ENCODE assay signal across 8 mouse cellular contexts in genomic region chr6:99804905-99805245, GRCm38 (mm10).
A peak's percentile ranks its signal among the peaks of the same experiment; 100 is the strongest.
DNase-seq lines count a peak whose midpoint lies in the region.

No protein-coding gene starts in this region.

- H3K4me3 ChIP-seq in heart, embryonic 10.5 days: peak overlapping the region; percentile 46
- H3K4me3 ChIP-seq in limb, embryonic 10.5 days: peak overlapping the region; percentile 34

- WGBS in heart, embryonic 10.5 days: 20% methylated on average over 10 of the region's 10 CpGs
- WGBS in limb, embryonic 10.5 days: 14% methylated on average over 10 of the region's 10 CpGs

- peak overlapping the region; percentile 22; the same call in 1 of the 2 replicates for H3K27ac ChIP-seq in heart, embryonic 10.5 days
- H3K27ac ChIP-seq in limb, embryonic 10.5 days: peak overlapping the region; percentile 46; the same call in 1 of the 2 replicates

- H3K27me3 ChIP-seq in heart, embryonic 10.5 days (ENCODE audit: insufficient read depth, poor library complexity, severe bottlenecking): peaks cover 45% of the 10 kb centered on the region
- peaks cover 39% of the 10 kb centered on the region for H3K27me3 ChIP-seq in limb, embryonic 10.5 days (ENCODE audit: low read depth, poor library complexity, severe bottlenecking)

- H3K9me3 ChIP-seq in heart, embryonic 10.5 days: no peaks in the 10 kb centered on the region
- no peaks in the 10 kb centered on the region for H3K9me3 ChIP-seq in limb, embryonic 10.5 days (replicated peaks)

- peaks cover 29% of the 10 kb centered on the region for H3K4me1 ChIP-seq in heart, embryonic 10.5 days
- peaks cover 28% of the 10 kb centered on the region for H3K4me1 ChIP-seq in limb, embryonic 10.5 days

- no peaks in the 10 kb centered on the region for H3K36me3 ChIP-seq in heart, embryonic 10.5 days
- no peaks in the 10 kb centered on the region for H3K36me3 ChIP-seq in limb, embryonic 10.5 days

- DNase-seq in heart, embryonic 10.5 days (ENCODE audit: low spot score): no peak
- no peak for DNase-seq in heart, postnatal 4 days
- DNase-seq in ovary, postnatal 36 days (ENCODE audit: low spot score): peak; percentile 10
- no peak for DNase-seq in ovary, postnatal 14 days (ENCODE audit: low spot score)
- no peak for DNase-seq in limb, embryonic 10.5 days (ENCODE audit: low spot score)
- no peak for DNase-seq in T-cell, adult 2 months (ENCODE audit: low spot score)
- no peak for DNase-seq in layer of hippocampus, adult 9-11 months
- DNase-seq in spleen, adult 18-20 months: no peak
